Mouse (Mus musculus) MEL (cell line): ENCODE results near the gene Eif1ax. TPM values are rescaled to one million over a fixed set of nuclear protein-coding genes. Genes with fewer than 3 reads are reported as not detected.

Experiments used
- DNase-seq: peaks from one replicate; pipeline ENCODE4 v3.0.0; 2011; ENCODE audit warnings: low read depth, low spot score
- H3K27ac ChIP-seq: 2 replicates; pipeline ENCODE4 v1.5.1; 2012; ENCODE audit warnings: low read depth, mild to moderate bottlenecking, control low read depth, low read length, moderate library complexity; ENCODE audit not compliant: control insufficient read depth
- H3K27me3 ChIP-seq, 2 experiments: fragments of 150-350 bp in 1 of 2; sonication (generic) in 1 of 2; 2 replicates each; pipeline ENCODE4 v1.6.1; 2012; ENCODE audit warnings: low read length in 2 of 2, mild to moderate bottlenecking in 2 of 2, improper control_type of control experiment in 1 of 2, moderate library complexity in 1 of 2; ENCODE audit not compliant: insufficient read depth in 2 of 2, control insufficient read depth in 1 of 2
- H3K36me3 ChIP-seq, 2 experiments: 2 replicates each; pipeline ENCODE4 v1.6.1; 2012 to 2014; ENCODE audit warnings: low read length in 2 of 2, improper control_type of control experiment in 1 of 2, inconsistent platforms in 1 of 2, mild to moderate bottlenecking in 1 of 2; ENCODE audit not compliant: insufficient read depth in 2 of 2, control insufficient read depth in 1 of 2
- H3K4me1 ChIP-seq, 2 experiments: fragments of 150-350 bp in 1 of 2; sonication (generic) in 1 of 2; 2 replicates each; pipeline ENCODE4 v1.6.1; 2012; ENCODE audit warnings: low read length in 2 of 2, improper control_type of control experiment in 1 of 2, mild to moderate bottlenecking in 1 of 2; ENCODE audit not compliant: insufficient read depth in 2 of 2, control insufficient read depth in 1 of 2
- H3K4me3 ChIP-seq, 2 experiments: fragments of 150-350 bp in 1 of 2; sonication (generic) in 1 of 2; 2 replicates each; pipeline ENCODE4 v1.5.1; 2012; ENCODE audit warnings: low read depth in 2 of 2, low read length in 2 of 2, mild to moderate bottlenecking in 2 of 2, moderate library complexity in 2 of 2, control low read depth in 1 of 2, improper control_type of control experiment in 1 of 2; ENCODE audit not compliant: control insufficient read depth in 1 of 2, insufficient read depth in 1 of 2
- H3K79me2 ChIP-seq: 2 replicates; pipeline ENCODE4 v1.6.1; 2012; ENCODE audit warnings: mild to moderate bottlenecking, low read length, moderate library complexity; ENCODE audit not compliant: control insufficient read depth, poor library complexity, insufficient read depth
- H3K9ac ChIP-seq: 2 replicates; pipeline ENCODE4 v1.6.1; 2012; ENCODE audit warnings: low read depth, mild to moderate bottlenecking, control low read depth, low read length, moderate library complexity; ENCODE audit not compliant: control insufficient read depth, poor library complexity, severe bottlenecking
- H3K9me3 ChIP-seq: fragments of 150-350 bp; sonication (generic); replicated peaks from 2 replicates; pipeline ENCODE4 v1.6.1; 2012; ENCODE audit warnings: mild to moderate bottlenecking, low read length, improper control_type of control experiment, moderate library complexity; ENCODE audit not compliant: insufficient read depth
- CHD1 ChIP-seq: IDR thresholded peaks from 2 replicates; pipeline ENCODE4 v1.6.1; 2012; ENCODE audit warnings: low read depth, mild to moderate bottlenecking, inconsistent platforms, low read length, improper control_type of control experiment
- CHD2 ChIP-seq: IDR thresholded peaks from 2 replicates; pipeline ENCODE4 v1.6.1; 2011; ENCODE audit warnings: low read length, improper control_type of control experiment
- E2F4 ChIP-seq: IDR thresholded peaks from 2 replicates; pipeline ENCODE4 v1.6.1; 2011; ENCODE audit warnings: low read depth, low read length, improper control_type of control experiment, borderline replicate concordance
- ELF1 ChIP-seq: IDR thresholded peaks from 2 replicates; pipeline ENCODE4 v1.6.1; 2014; ENCODE audit warnings: low read depth, mild to moderate bottlenecking, inconsistent platforms, low read length, improper control_type of control experiment, moderate library complexity
- HCFC1 ChIP-seq: IDR thresholded peaks from 2 replicates; pipeline ENCODE4 v1.6.1; 2012; ENCODE audit warnings: low read depth, mild to moderate bottlenecking, inconsistent platforms, low read length, improper control_type of control experiment, moderate library complexity
- JUND ChIP-seq: IDR thresholded peaks from 2 replicates; pipeline ENCODE4 v1.6.1; 2011; ENCODE audit warnings: low read depth, mild to moderate bottlenecking, improper control_type of control experiment, low read length
- KAT2A ChIP-seq: conservative IDR thresholded peaks from 2 replicates; pipeline ENCODE4 v1.6.1; 2012; ENCODE audit warnings: low read depth, low read length, improper control_type of control experiment, inconsistent platforms
- MAX ChIP-seq: IDR thresholded peaks from 2 replicates; pipeline ENCODE4 v1.6.1; 2011; ENCODE audit warnings: low read length, improper control_type of control experiment
- MXI1 ChIP-seq: IDR thresholded peaks from 2 replicates; pipeline ENCODE4 v1.6.1; 2011; ENCODE audit warnings: mild to moderate bottlenecking, low read depth, low read length, improper control_type of control experiment
- MYB ChIP-seq: IDR thresholded peaks from 2 replicates; pipeline ENCODE4 v1.6.1; 2011; ENCODE audit warnings: mild to moderate bottlenecking, low read depth, low read length, improper control_type of control experiment
- POLR2A ChIP-seq, 2 experiments: IDR thresholded peaks; 2 replicates each; pipeline ENCODE4 v1.6.1; 2011 to 2012; ENCODE audit warnings: low read length in 2 of 2, mild to moderate bottlenecking in 2 of 2, control low read depth in 1 of 2, improper control_type of control experiment in 1 of 2, low read depth in 1 of 2, moderate library complexity in 1 of 2; ENCODE audit not compliant: control insufficient read depth in 1 of 2, insufficient read depth in 1 of 2, poor library complexity in 1 of 2
- POLR2AphosphoS5 ChIP-seq: IDR thresholded peaks from 2 replicates; pipeline ENCODE4 v1.6.1; 2012; ENCODE audit warnings: low read depth, borderline replicate concordance, mild to moderate bottlenecking, inconsistent platforms, low read length, moderate library complexity, mixed read lengths
- RCOR1 ChIP-seq: IDR thresholded peaks from 2 replicates; pipeline ENCODE4 v1.6.1; 2012; ENCODE audit warnings: low read depth, mild to moderate bottlenecking, inconsistent platforms, low read length, improper control_type of control experiment
- SIN3A ChIP-seq: IDR thresholded peaks from 2 replicates; pipeline ENCODE4 v1.6.1; 2012; ENCODE audit warnings: low read length, improper control_type of control experiment, inconsistent platforms
- SMC3 ChIP-seq: IDR thresholded peaks from 2 replicates; pipeline ENCODE4 v1.6.1; 2011; ENCODE audit warnings: low read depth, low read length, improper control_type of control experiment
- TAL1 ChIP-seq: IDR thresholded peaks from 2 replicates; pipeline ENCODE4 v1.6.1; 2012; ENCODE audit warnings: mild to moderate bottlenecking, inconsistent platforms, low read length, moderate library complexity, mixed read lengths
- TBP ChIP-seq: IDR thresholded peaks from 2 replicates; pipeline ENCODE4 v1.8.0; 2011; ENCODE audit warnings: low read depth, low read length, improper control_type of control experiment
- TCF12 ChIP-seq: IDR thresholded peaks from 2 replicates; pipeline ENCODE4 v1.6.1; 2014; ENCODE audit warnings: low read depth, mild to moderate bottlenecking, inconsistent platforms, low read length, improper control_type of control experiment, moderate library complexity
- USF1 ChIP-seq: IDR thresholded peaks from 2 replicates; pipeline ENCODE4 v1.6.1; 2014; ENCODE audit warnings: low read depth, mild to moderate bottlenecking, inconsistent platforms, low read length, improper control_type of control experiment, moderate library complexity
- USF2 ChIP-seq, 2 experiments: IDR thresholded peaks; 2 replicates each; pipeline ENCODE4 v1.6.1; 2011 to 2012; ENCODE audit warnings: improper control_type of control experiment in 2 of 2, low read length in 2 of 2, borderline replicate concordance in 1 of 2, inconsistent platforms in 1 of 2, low read depth in 1 of 2, mild to moderate bottlenecking in 1 of 2; ENCODE audit not compliant: insufficient read depth in 1 of 2
- ZKSCAN1 ChIP-seq: IDR thresholded peaks from 2 replicates; pipeline ENCODE4 v1.6.1; 2012; ENCODE audit warnings: low read depth, mild to moderate bottlenecking, inconsistent platforms, low read length, improper control_type of control experiment, moderate library complexity
- ZMIZ1 ChIP-seq: IDR thresholded peaks from 2 replicates; pipeline ENCODE4 v1.6.1; 2012; ENCODE audit warnings: low read depth, mild to moderate bottlenecking, inconsistent platforms, low read length, improper control_type of control experiment, moderate library complexity
- ZNF384 ChIP-seq: IDR thresholded peaks from 2 replicates; pipeline ENCODE4 v1.6.1; 2012; ENCODE audit warnings: low read depth, mild to moderate bottlenecking, inconsistent platforms, low read length, improper control_type of control experiment
- polyA plus RNA-seq, 2 experiments: library from polyadenylated mRNA; stranded (reverse) in 1 of 2; unstranded in 1 of 2; fragments of >175 nt in 1 of 2; fragments of >200 nt in 1 of 2; gene quantifications; 2 replicates each; pipeline versions ENCODE4 v1.2.1 to v1.2.4; 2012; ENCODE audit warnings: low replicate concordance in 2 of 2, low read depth in 1 of 2; ENCODE audit not compliant: insufficient read length in 2 of 2, insufficient read depth in 1 of 2, missing spikeins in 1 of 2
- total RNA-seq: library from RNA; depleted of rRNA; stranded (reverse); fragments of 300-350 nt; gene quantifications from 2 replicates; pipeline ENCODE4 v1.2.3, GENCODE M21; 2012

The Eif1ax gene
- total and polyA plus RNA-seq, 3 experiments, result 372 to 408 TPM; not detected in 1

DNA sequence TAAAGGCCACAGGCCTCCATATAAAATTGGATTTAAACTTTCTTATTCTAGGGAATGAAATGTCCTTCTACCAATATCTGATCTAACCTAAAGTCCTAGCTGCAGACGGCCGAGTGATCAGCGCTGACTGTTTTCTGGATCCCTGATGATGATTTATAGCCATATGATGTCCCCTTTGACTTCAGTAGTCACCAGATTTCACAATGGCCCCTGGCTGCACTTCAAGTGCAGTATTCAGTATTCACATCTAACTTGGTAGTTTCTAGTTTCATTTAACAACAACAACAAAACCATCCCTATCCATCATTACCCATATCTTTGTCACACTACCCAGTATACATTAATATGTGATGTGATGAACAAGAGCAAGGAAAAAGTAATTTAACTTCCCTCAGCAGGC, 7.5 kb upstream of the Eif1ax start:
- peaks cover 0 to 3% of the 10 kb centered on the region in 2 experiments; a peak in 1 of 4 replicates for H3K4me1 ChIP-seq
- H3K4me3 ChIP-seq, result no peak overlapping the region
- no peak for DNase-seq
- no peak overlapping the region for H3K9ac ChIP-seq
- no peak overlapping the region for H3K27ac ChIP-seq
- H3K79me2 ChIP-seq, result no peaks in the 10 kb centered on the region
- no peaks in the 10 kb centered on the region for H3K9me3 ChIP-seq
- no peaks in the 10 kb centered on the region for H3K27me3 ChIP-seq
- TF ChIP-seq TCF12 (no peak), POLR2AphosphoS5 (no peak), E2F4 (no peak), CHD2 (no peak), TBP (no peak), ZMIZ1 (no peak), USF2 (IDR thresholded peaks at IDR 0.05; ENCODE audit: borderline replicate concordance in 1 of 2, insufficient read depth in 1 of 2, low read depth in 1 of 2, low read length in 2 of 2) (no peak), ZKSCAN1 (no peak), KAT2A (no peak), ELF1 (no peak), HCFC1 (no peak), TAL1 (no peak), JUND (no peak), RCOR1 (no peak), MYB (no peak), MAX (no peak), USF1 (no peak), POLR2A (IDR thresholded peaks at IDR 0.05; ENCODE audit: control insufficient read depth in 1 of 2, insufficient read depth in 1 of 2, low read depth in 1 of 2, low read length in 2 of 2, poor library complexity in 1 of 2) (no peak)
- TF ChIP-seq, all 39 proteins: peak for 0
- peaks cover 0 to 6% of the 10 kb centered on the region in 2 experiments; a peak in 3 of 4 replicates for H3K36me3 ChIP-seq

- Histone ChIP-seq H3K27me3 (no peaks in the 10 kb centered on the region), H3K4me1 (peaks cover 17 to 20% of the 10 kb centered on the region in 2 experiments), H3K9me3 (no peaks in the 10 kb centered on the region), H3K79me2 (peaks cover 38% of the 10 kb centered on the region), H3K9ac (peak overlapping the region; percentile 94), H3K36me3 (peaks cover 19 to 24% of the 10 kb centered on the region in 2 experiments), H3K27ac (peak overlapping the region; percentile 67), H3K4me3 (peak overlapping the region; percentile 90 to 91)
- DNase-seq, result no peak
- TF ChIP-seq SMC3, result no peak
- TF ChIP-seq SIN3A, result peak; percentile 59
- TF ChIP-seq ZNF384, result no peak
- TF ChIP-seq MAX, result peak; percentile 36; the same call in 1 of the 2 replicates
- peak; percentile 20; the same call in 1 of the 2 replicates for TF ChIP-seq MXI1
- peak; percentile 93 for TF ChIP-seq CHD1
- TF ChIP-seq ELF1, result 0 out of 2 replicates have a peak, but pooled peaks have one; percentile 10
These were observed 771 bp downstream of the Eif1ax start for GRCm38 (mm10) chrX:159372753-159373144.
